Mouse (Mus musculus) macrophage (primary cell): ENCODE measurements around the gene Defa35. TPM values are rescaled to one million over a fixed set of nuclear protein-coding genes. Genes with fewer than 3 reads are reported as not detected.
"Not testable (repeated sequence)": the region's sequence is repeated elsewhere in the genome, so short reads cannot be mapped to it uniquely, and the experiment has no call there.

ENCODE experiments used
- H3K27ac ChIP-seq: fragments of 350-480 bp; formaldehyde crosslinking; 2 replicates; pipeline ENCODE4 v1.9.0; 2021
- H3K36me3 ChIP-seq: fragments of 350-480 bp; formaldehyde crosslinking; 2 replicates; pipeline ENCODE4 v1.9.0; 2021; ENCODE audit errors: inconsistent target
- H3K4me3 ChIP-seq: fragments of 350-480 bp; formaldehyde crosslinking; 2 replicates; pipeline ENCODE4 v1.9.0; 2021; ENCODE audit errors: inconsistent target
- H3K79me2 ChIP-seq: fragments of 350-480 bp; formaldehyde crosslinking; 2 replicates; pipeline ENCODE4 v1.9.0; 2021; ENCODE audit errors: inconsistent target
- WGBS: methylation state at CpG from one replicate; pipeline ENCODE4 v1.1.7; 2026; ENCODE audit warnings: inconsistent platforms; ENCODE audit not compliant: missing documents; 5-methylcytosine and 5-hydroxymethylcytosine counted together
- polyA plus RNA-seq: library from polyadenylated mRNA; stranded (reverse); fragments of 250-400 nt; gene quantifications from 3 replicates; pipeline ENCODE4 v1.2.4, GENCODE M21; 2018; ENCODE audit warnings: inconsistent platforms
- total RNA-seq, 78 experiments: library from RNA; depleted of rRNA; stranded (reverse); fragments of 250-400 nt; gene quantifications; 1 replicate in 9 of 78; 2 replicates in 24 of 78; 3 replicates in 43 of 78; 4 replicates in 2 of 78; pipeline ENCODE4 v1.2.4; 2018; ENCODE audit warnings: inconsistent platforms in 56 of 78

Defa35 gene
- total RNA-seq (2018; cell fraction: chromatin; rRNA removed) = not detected
- not detected for total RNA-seq (2018; cell fraction: cytosol; rRNA removed)
- not detected for total RNA-seq (2018; cell fraction: nucleus; rRNA removed)
- polyA plus RNA-seq = not detected in 3 replicates

GRCm38 (mm10) chr8:21064738-21065137 is at the start of gene Defa35:
Gene Defa35, plus strand, starts transcription at chr8:21065038.
- H3K36me3 ChIP-seq, H3K4me3 ChIP-seq, H3K79me2 ChIP-seq, H3K27ac ChIP-seq: not testable (repeated sequence)
- no CpG with 5 or more reads among the region's 1 CpGs for WGBS

- H3K79me2 ChIP-seq, H3K36me3 ChIP-seq, H3K4me3 ChIP-seq, H3K27ac ChIP-seq: not testable (repeated sequence)
- no CpG with 5 or more reads among the region's 1 CpGs for WGBS
These were observed 39.6 kb upstream of the Defa35 start, which contains the start of gene Defa21 for GRCm38 (mm10) chr8:21025245-21025644. Gene Defa21, plus strand, starts transcription at chr8:21025545.

- H3K4me3 ChIP-seq, H3K79me2 ChIP-seq, H3K27ac ChIP-seq, H3K36me3 ChIP-seq: not testable (repeated sequence)
- WGBS = no CpG with 5 or more reads among the region's 1 CpGs
These were observed 10.1 kb upstream of the Defa35 start, which contains the start of gene Defa23 for GRCm38 (mm10) chr8:21054747-21055146. Gene Defa23, plus strand, starts transcription at chr8:21055047.

- not testable (repeated sequence) for H3K36me3 ChIP-seq, H3K27ac ChIP-seq, H3K4me3 ChIP-seq, H3K79me2 ChIP-seq
These were observed 19.3 kb downstream of the Defa35 start, which contains the start of gene Defa25 for GRCm38 (mm10) chr8:21084142-21084541. Gene Defa25, plus strand, starts transcription at chr8:21084442.

GRCm38 (mm10) chr8:21093106-21093505 is 28.3 kb downstream of the Defa35 start:
- no peaks in the 10 kb centered on the region for H3K79me2 ChIP-seq
- WGBS = 53% methylated on average over 4 of the region's 4 CpGs
- no peak overlapping the region for H3K4me3 ChIP-seq
- no peak overlapping the region for H3K27ac ChIP-seq
- no peaks in the 10 kb centered on the region for H3K36me3 ChIP-seq

GRCm38 (mm10) chr8:21095950-21096349 is 31.1 kb downstream of the Defa35 start, which contains the start of gene Gm14851:
Gene Gm14851, minus strand, starts transcription at chr8:21096050.
- H3K79me2 ChIP-seq, H3K4me3 ChIP-seq, H3K27ac ChIP-seq, H3K36me3 ChIP-seq: not testable (repeated sequence)
- no CpG with 5 or more reads among the region's 2 CpGs for WGBS

Other genes starting within 250 kb of the Defa35 start
- gene Defb33, start 172.4 kb upstream of the Defa35 start, polyA plus RNA-seq = not detected in 3 replicates
- gene Gm15056, start 162.4 kb upstream of the Defa35 start, polyA plus RNA-seq = not detected in 3 replicates
- not detected in 3 replicates for gene Gm6040, start 143.0 kb upstream of the Defa35 start, polyA plus RNA-seq
- not detected in 3 replicates for gene AY761185, start 120.3 kb upstream of the Defa35 start, polyA plus RNA-seq
- not detected in 3 replicates for gene Defa21, start 39.5 kb upstream of the Defa35 start, polyA plus RNA-seq
- gene Defa23, start 10.0 kb upstream of the Defa35 start, polyA plus RNA-seq = not detected in 3 replicates
- not detected in 3 replicates for gene Defa25, start 19.4 kb downstream of the Defa35 start, polyA plus RNA-seq
- not detected in 3 replicates for gene Gm14851, start 31.0 kb downstream of the Defa35 start, polyA plus RNA-seq
- not detected in 3 replicates for gene Defa30, start 69.6 kb downstream of the Defa35 start, polyA plus RNA-seq
- gene Defa22, start 97.2 kb downstream of the Defa35 start, polyA plus RNA-seq = not detected in 3 replicates
- gene Defa31, start 126.6 kb downstream of the Defa35 start, polyA plus RNA-seq = not detected in 3 replicates
- gene Gm15293, start 136.5 kb downstream of the Defa35 start, polyA plus RNA-seq = not detected in 3 replicates
- not detected in 3 replicates for gene Gm15292, start 184.7 kb downstream of the Defa35 start, polyA plus RNA-seq